Mouse (Mus musculus) myocyte (in vitro differentiated cells): ENCODE results near the gene Paqr7.

Experiments
- MAX ChIP-seq: IDR thresholded peaks from one replicate; pipeline ENCODE4 v1.6.1; 2011; ENCODE audit warnings: low read depth, mild to moderate bottlenecking, control low read depth
- MYOD1 ChIP-seq, 3 experiments: IDR thresholded peaks; one replicate each; pipeline ENCODE4 v1.6.1; 2011; ENCODE audit warnings: control low read depth in 2 of 3, low read depth in 2 of 3, mild to moderate bottlenecking in 2 of 3, moderate library complexity in 1 of 3; ENCODE audit not compliant: insufficient read length in 2 of 3, control insufficient read depth in 1 of 3
- POLR2A ChIP-seq: IDR thresholded peaks from one replicate; pipeline ENCODE4 v1.6.1; 2011; ENCODE audit warnings: low read depth, mild to moderate bottlenecking, control low read depth, moderate library complexity; ENCODE audit not compliant: insufficient read length
- POLR2AphosphoS2 ChIP-seq: IDR thresholded peaks from one replicate; pipeline ENCODE4 v1.6.1; 2011; ENCODE audit warnings: low read depth, control low read depth; ENCODE audit not compliant: insufficient read length

DNA sequence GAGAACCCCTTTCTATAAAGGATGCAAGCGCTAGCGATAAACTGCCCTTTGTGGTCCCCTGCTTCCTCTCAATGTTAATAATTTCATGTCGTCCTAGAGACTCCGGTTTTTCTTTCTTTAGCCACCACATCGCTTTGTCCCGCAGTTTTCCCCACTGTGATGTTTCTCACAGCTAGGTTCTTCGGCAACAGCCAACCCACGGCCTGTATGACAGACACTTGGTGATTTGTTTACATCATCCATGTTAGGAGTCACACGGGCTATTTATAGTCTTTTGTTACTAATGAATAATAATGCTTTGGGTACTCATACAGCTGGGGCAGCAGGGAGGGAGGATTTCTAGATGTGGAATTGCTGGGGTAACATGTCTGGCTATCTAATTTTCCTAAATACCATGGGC is 45.0 kb upstream of the Paqr7 start:
- no peak for TF ChIP-seq POLR2A
- TF ChIP-seq POLR2AphosphoS2, result no peak
- no peak for TF ChIP-seq MYOD1 (IDR thresholded peaks at IDR 0.05; ENCODE audit: control insufficient read depth in 1 of 3, insufficient read length in 2 of 3, low read depth in 2 of 3)
- TF ChIP-seq MAX, result no peak
